Mouse (Mus musculus) Patski (cell line): ENCODE results near the gene Pstpip1. TPM values are rescaled to one million over a fixed set of nuclear protein-coding genes. Genes with fewer than 3 reads are reported as not detected.
A peak's percentile ranks its signal among the peaks of the same experiment; 100 is the strongest.

Experiments used
- ATAC-seq: fragments of 100-300 bp; one replicate; pipeline ENCODE4 v1.8.0; 2021
- CTCF ChIA-PET: fragments of 350-600 bp; sonication (Branson Sonifier 250); formaldehyde crosslinking; loops from one replicate; lab custom pipeline; 2022; ENCODE audit warnings: inconsistent platforms; lab: Charles Lee
- POLR2A ChIA-PET: fragments of 350-600 bp; sonication (Branson Sonifier 250); formaldehyde crosslinking; loops from one replicate; lab custom pipeline; 2022; ENCODE audit warnings: antibody characterized with exemption, inconsistent platforms; lab: Charles Lee
- DNase-seq: peaks from one replicate; pipeline ENCODE4 v3.0.0-alpha.2; 2011; ENCODE audit warnings: low read depth, low spot score
- H3K27me3 ChIP-seq: fragments of 371-371 bp; one replicate; pipeline ENCODE4 v1.5.1; 2021
- CTCF ChIP-seq: fragments of 100-300 bp; IDR thresholded peaks from one replicate; pipeline ENCODE4 v1.5.1; 2021
- in situ Hi-C: fragments of 300-500 bp; cut with MboI; formaldehyde crosslinking; loops from 3 replicates; pipeline ENCODE4 v1.11.1; 2018; ENCODE audit warnings: low pct_unique_long_range_greater_than_20kb, mixed read lengths
- polyA plus RNA-seq: library from polyadenylated mRNA; unstranded; gene quantifications from one replicate; pipeline ENCODE4 v1.2.3, GENCODE M21; 2021

The Pstpip1 gene
- polyA plus RNA-seq, 1 experiment from 2014 or later = 0.41 TPM

- no peak for TF ChIP-seq CTCF
- POLR2A ChIA-PET = no interaction called here
- no peaks in the 10 kb centered on the region for H3K27me3 ChIP-seq
- in situ Hi-C loops = no loop called here
- DNase-seq (no peak), ATAC-seq (no peak)
- CTCF ChIA-PET = interaction anchor here (0.7 to 2.2 kb wide), 10 partner anchors 13 to 53 kb away, joined by 3 to 10 read pairs (median 4); no protein-coding TSS in a partner anchor
These were observed 14.9 kb upstream of the Pstpip1 start for GRCm38 (mm10) chr9:56074863-56075262.

DNA sequence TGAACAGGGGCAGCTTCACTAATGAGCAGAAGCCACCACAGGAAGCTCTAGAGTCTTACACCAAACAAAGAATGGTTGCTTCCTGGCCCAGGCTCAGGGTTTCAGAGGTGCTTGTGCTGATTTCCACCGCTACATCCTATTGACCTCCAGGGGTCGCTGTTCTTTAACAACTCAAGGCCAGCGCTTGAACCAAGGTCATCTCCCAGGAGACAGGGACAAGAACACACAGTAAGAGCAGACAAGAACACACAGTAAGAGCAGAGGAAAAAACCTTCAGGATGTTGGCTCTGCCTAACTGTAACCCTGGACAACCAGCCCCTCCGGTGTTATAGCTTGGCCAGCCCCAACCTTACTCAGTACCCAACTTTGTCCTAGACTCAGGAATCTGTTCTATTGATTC, 14.5 kb upstream of the Pstpip1 start:
- ChIA-PET POLR2A (no interaction called here), CTCF (interaction anchor here (0.7 to 2.2 kb wide), 10 partner anchors 13 to 53 kb away, joined by 3 to 10 read pairs (median 4); no protein-coding TSS in a partner anchor)
- peak; percentile 30 for DNase-seq
- H3K27me3 ChIP-seq = no peaks in the 10 kb centered on the region
- in situ Hi-C loops = no loop called here
- ATAC-seq = peak; percentile 79
- peak; percentile 88 for TF ChIP-seq CTCF

GRCm38 (mm10) chr9:56075901-56076620, 13.7 kb upstream of the Pstpip1 start:
- in situ Hi-C loops = no loop called here
- no peaks in the 10 kb centered on the region for H3K27me3 ChIP-seq
- ChIA-PET CTCF (interaction anchor here (0.7 to 2.2 kb wide), 7 partner anchors 12 to 52 kb away, joined by 3 to 6 read pairs (median 4); no protein-coding TSS in a partner anchor), POLR2A (no interaction called here)
- ATAC-seq (no peak), DNase-seq (no peak)
- no peak for TF ChIP-seq CTCF

DNA sequence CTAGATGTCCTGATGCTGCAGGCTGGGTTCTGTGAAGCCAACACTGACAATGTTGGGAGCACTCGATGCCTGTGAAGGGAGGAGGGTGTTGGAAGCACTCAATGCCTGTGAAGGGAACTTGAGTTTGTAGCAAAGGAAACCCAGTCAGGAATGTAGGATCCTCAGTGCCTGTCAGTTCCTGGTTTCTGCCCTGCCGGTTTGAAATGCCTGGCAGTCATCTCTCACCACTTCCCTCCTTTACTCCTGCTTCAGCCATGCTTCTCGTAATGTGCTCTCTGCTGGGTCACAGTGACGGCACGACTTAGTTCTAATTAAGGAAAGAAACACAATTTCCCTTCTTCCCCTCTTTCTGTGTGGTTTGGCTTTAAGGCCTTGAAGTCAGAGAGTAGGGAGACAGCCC, 10.2 kb upstream of the Pstpip1 start:
- POLR2A ChIA-PET = interaction anchor here (0.6 kb wide), 1 partner anchor 13 kb away, joined by 7 read pairs; no protein-coding TSS in a partner anchor
- H3K27me3 ChIP-seq = no peaks in the 10 kb centered on the region
- CTCF ChIA-PET = interaction anchor here (0.9 kb wide), 1 partner anchor 39 kb away, joined by 3 read pairs; no protein-coding TSS in a partner anchor

GRCm38 (mm10) chr9:56086524-56086923, 3.2 kb upstream of the Pstpip1 start:
- TF ChIP-seq CTCF = no peak
- no peaks in the 10 kb centered on the region for H3K27me3 ChIP-seq
- CTCF ChIA-PET = no interaction called here
- ATAC-seq = no peak
- in situ Hi-C loops = no loop called here
- POLR2A ChIA-PET = no interaction called here
- no peak for DNase-seq

More for the DNA sequence above, 10.2 kb upstream of the Pstpip1 start:
- ATAC-seq (no peak), DNase-seq (no peak)
- in situ Hi-C loops = no loop called here
- TF ChIP-seq CTCF = no peak

DNA sequence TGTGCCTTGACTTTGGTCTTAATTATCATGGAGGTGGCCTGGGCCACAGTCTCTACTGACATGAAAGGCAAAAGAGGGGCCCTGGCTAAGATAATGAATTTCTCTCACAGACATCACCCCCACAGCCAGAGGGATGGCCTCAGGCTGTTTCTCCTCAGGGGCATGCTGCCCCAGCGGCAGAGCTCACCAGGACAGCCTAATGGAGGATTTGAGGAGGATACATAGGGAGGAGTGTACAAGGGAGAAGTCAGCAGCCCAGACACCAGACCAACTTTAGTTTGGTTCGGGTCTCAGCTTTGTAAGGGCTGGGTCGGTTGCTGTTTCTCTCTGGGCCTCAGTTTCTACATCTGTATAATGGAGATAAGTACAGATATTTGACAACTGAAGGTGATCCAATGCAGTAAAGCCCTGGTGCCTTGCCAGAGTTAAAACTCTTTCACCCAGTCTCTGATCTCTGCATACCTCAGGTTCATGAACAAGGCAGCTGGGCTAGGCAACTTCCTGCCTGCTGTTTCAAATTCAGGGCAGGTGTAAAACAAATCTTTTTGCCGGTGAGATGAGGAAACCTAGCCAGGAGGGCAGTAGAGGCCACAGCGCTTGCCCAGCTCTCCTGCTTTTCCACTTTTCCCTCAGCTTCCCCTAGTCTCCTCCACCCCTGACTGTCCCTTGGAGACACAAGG, 924 bp downstream of the Pstpip1 start:
- ATAC-seq = no peak
- ChIA-PET CTCF (interaction anchor here (0.7 to 2.3 kb wide), 4 partner anchors 17 to 30 kb away, joined by 3 to 12 read pairs (median 4); no protein-coding TSS in a partner anchor), POLR2A (no interaction called here)
- in situ Hi-C loops = no loop called here
- DNase-seq = no peak
- TF ChIP-seq CTCF = no peak
- no peaks in the 10 kb centered on the region for H3K27me3 ChIP-seq

GRCm38 (mm10) chr9:56092102-56092501, 2.3 kb downstream of the Pstpip1 start:
- ATAC-seq = no peak
- in situ Hi-C loops = no loop called here

DNA sequence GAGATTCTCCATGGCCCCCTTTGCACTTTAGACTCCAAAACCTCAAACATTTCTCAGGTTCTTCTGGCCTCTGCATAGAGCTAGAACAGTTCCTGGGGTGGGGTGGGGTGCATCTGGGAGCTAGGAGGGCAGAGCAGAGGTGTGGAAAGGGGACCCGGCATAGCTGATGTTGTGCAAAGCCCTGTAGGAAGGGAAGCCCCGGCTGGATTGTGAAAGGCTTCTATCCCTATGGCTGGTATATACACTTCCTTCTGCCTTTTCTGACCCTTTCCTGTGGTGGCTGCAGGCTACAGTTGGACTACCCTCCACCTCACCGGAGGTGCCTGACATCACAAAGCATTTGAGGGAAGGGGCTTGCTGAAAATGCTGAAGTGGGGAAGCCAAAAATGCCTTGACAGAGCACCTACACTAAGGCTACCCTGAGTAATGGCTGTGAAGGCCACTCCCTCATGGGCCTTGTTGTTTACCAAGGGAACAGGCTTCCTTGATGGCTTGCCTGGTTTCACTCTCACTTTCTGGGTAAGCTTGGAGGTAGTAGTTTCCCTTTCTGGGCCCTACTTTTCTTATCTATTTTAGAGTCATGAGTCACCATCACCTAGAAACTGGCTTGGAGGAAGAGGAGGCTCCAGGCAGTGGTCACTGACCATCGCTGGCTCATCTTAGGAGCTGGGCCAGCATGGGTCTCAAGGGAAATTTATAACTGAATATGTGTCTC, 8.0 kb downstream of the Pstpip1 start:
- POLR2A ChIA-PET = no interaction called here
- CTCF ChIA-PET = interaction anchor here (1.4 kb wide), 1 partner anchor 23 kb away, joined by 3 read pairs; no protein-coding TSS in a partner anchor
- ATAC-seq (no peak), DNase-seq (no peak)
- in situ Hi-C loops = no loop called here
- H3K27me3 ChIP-seq = no peaks in the 10 kb centered on the region
- no peak for TF ChIP-seq CTCF

More at GRCm38 (mm10) chr9:56092102-56092501, 2.3 kb downstream of the Pstpip1 start:
- no peak for DNase-seq
- ChIA-PET POLR2A (no interaction called here), CTCF (interaction anchor here (0.9 to 2.3 kb wide), 4 partner anchors 9 to 29 kb away, joined by 3 to 12 read pairs (median 5); no protein-coding TSS in a partner anchor)
- no peak for TF ChIP-seq CTCF
- H3K27me3 ChIP-seq = no peaks in the 10 kb centered on the region

DNA sequence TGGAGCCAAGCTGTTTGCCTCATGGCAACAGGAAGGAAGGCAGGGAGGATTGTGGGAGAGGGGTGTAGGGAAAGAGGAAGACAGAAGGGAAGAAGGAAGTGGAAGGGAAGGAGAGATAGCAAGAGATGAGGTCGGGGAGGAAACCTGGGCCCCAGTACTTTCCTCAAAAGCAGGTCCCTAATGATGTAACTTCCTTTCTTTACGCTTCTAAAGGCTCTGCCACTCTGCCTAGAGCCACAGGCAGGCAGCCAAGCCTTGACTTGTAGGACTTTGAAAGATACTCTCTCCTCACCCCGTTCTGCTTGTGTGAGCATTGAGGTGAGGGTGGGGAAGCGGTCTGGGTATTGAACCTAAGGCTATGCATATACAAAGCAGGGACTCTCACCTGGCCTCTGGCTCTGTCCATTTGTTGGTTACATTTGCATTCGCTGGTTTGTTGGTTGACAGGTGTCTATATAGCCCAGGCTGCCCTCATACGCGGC, 10.3 kb downstream of the Pstpip1 start:
- ChIA-PET POLR2A (no interaction called here), CTCF (interaction anchor here (1.3 kb wide), 1 partner anchor 14 kb away, joined by 3 read pairs; no protein-coding TSS in a partner anchor)
- ATAC-seq (no peak), DNase-seq (no peak)
- no peak for TF ChIP-seq CTCF
- in situ Hi-C loops = no loop called here
- no peaks in the 10 kb centered on the region for H3K27me3 ChIP-seq

DNA sequence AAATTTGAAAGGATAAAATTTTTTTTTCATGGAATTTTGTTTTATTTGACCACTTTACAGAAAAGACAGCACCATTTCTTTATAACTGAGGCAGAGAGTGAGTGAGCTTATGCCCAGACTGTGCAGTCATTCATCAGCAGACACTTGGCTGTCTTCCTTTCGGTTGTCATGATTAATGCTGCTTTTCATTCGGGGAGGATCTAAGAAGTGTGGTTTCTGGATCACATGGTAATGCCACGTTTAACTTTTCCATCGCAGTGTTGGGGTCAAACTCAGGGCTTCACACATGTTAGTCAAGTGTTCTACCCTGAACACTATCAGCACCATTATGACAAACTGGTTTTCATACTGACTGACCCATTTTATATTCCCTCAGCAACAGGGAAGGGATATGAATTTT, 11.3 kb downstream of the Pstpip1 start:
- no peak for TF ChIP-seq CTCF
- in situ Hi-C loops = no loop called here
- DNase-seq (peak; percentile 39), ATAC-seq (no peak)
- H3K27me3 ChIP-seq = no peaks in the 10 kb centered on the region
- ChIA-PET POLR2A (no interaction called here), CTCF (interaction anchor here (0.8 kb wide), 1 partner anchor 31 kb away, joined by 3 read pairs; no protein-coding TSS in a partner anchor)
